Mouse (Mus musculus): ENCODE results near the gene 4930519P11Rik.
A peak's percentile ranks its signal among the peaks of the same experiment; 100 is the strongest.

The 4930519P11Rik gene

DNA sequence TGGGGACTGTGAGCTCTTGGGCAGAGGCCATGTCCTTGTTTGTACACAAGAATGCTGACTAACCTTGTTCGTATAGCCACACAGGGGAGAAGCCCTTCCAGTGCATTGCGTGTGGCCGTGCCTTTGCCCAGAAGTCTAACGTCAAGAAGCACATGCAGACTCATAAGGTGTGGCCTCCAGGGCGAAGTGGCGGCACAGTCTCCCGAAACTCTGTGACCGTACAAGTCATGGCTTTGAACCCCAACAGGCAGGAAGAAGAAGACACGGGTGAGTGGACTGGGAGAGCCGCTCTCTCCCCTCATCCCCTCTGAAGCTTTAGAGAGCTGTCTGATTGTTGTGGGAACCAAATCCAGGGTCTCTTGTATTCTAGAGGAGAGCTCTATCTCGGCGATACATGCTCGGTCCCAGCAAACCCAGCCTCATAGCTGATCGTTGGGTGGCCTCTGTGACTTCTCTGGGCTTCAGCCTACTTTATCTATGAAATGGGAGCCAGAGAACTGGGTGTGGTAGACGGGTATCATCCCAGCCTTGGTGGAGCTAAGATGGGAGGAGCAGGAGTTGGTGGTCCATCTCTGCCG, 19.1 kb upstream of the 4930519P11Rik start:
- DNase-seq (ENCODE audit: extremely low spot score, low spot score) = no peak

DNA sequence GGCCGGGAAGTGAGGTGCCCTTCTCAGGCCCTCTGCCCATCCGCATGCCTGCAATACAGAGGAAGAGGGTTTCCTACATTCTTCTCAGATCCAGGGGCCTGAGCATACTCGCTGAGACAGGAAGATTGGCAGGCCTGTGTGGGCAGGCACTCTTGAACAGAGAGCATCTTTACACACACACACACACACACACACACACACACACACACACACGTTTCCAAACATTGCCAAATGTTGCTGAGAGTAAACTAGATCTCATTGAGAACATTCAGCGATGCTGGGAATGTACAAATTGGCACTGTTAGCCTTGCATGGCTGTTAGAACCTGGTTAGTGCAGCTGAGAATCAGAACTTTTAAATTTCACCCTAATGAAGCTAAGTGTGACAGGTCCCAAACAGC, 17.3 kb upstream of the 4930519P11Rik start:
- no peak for DNase-seq (ENCODE audit: extremely low spot score, low spot score)

DNA sequence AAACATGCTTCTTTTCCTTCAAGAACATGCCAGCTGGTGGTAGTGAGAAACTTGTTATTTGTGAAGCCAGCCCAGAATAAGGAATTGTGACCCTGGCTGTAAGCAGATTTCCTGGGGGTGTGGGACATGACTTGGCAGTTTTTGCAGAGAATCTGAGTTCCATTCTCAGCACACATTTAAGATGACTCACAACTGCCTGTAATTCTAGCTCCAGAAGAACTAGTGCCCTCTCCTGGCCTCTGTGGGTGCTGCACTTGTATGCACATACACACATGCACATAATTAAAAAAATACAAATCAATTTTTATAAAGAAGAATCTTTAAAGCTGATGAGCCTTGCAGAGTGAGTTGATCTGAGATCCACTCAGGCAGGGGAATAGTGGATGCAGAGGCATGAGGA, 10.9 kb upstream of the 4930519P11Rik start:
- DNase-seq (ENCODE audit: extremely low spot score, low spot score) = no peak

DNA sequence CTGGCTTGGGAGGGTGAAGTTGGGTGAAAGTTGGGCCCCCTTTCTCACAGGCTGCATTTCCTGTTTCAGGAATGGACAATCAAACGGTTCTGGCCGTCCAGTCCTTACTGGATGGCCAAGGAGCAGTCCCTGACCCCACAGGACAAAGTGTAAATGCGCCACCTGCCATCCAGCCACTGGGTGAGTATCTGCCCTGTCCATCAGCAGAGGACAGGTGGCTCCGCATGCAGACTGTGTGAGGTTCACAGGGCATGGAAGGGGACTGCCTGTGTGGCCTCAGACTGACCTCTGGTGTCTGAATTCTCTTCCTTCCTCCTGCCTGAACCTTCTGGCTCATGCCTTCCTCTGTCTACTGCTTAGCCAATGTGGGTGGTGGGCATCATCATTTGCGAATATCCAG, 8.4 kb upstream of the 4930519P11Rik start:
- DNase-seq (ENCODE audit: extremely low spot score, low spot score) = no peak

DNA sequence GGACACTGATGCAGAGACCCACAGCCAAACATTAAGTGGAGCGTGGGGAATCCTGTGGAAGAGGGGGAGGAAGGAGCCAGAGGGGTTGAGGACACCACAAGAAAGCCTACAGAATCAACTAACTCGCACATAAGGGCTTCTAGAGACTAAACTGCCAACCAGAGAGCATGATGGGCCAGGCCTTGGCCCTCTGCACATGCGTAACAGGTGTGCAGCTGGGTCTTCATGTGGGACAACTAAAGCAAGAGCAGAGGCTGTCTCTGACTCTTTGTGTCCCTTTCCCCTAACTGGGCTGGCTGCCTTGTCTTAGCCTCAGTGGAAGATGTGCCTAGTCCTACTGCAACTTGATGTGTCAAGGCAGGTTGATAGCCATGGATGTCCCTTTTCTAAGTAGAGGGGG, 3.8 kb upstream of the 4930519P11Rik start:
- DNase-seq (ENCODE audit: extremely low spot score, low spot score) = no peak

DNA sequence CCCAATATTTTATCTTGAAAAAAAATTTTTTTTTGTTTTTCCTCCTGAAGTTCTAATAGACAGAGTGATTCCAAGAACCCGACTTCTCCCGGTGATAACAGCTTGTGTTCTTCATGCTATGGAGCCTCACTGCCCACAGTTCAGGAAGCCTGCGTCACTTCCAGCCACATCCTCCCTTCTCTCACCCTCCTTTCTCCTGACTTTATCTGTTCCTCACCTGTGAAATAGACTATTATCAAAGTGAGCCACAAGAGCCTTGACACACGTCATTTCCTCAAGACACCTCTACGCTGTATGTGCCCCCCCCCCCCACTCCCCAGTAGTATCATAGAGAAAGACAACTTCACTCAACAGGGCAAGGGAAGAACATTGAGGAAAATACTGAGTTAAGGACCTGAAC, 2.4 kb upstream of the 4930519P11Rik start:
- DNase-seq (ENCODE audit: extremely low spot score, low spot score) = no peak

DNA sequence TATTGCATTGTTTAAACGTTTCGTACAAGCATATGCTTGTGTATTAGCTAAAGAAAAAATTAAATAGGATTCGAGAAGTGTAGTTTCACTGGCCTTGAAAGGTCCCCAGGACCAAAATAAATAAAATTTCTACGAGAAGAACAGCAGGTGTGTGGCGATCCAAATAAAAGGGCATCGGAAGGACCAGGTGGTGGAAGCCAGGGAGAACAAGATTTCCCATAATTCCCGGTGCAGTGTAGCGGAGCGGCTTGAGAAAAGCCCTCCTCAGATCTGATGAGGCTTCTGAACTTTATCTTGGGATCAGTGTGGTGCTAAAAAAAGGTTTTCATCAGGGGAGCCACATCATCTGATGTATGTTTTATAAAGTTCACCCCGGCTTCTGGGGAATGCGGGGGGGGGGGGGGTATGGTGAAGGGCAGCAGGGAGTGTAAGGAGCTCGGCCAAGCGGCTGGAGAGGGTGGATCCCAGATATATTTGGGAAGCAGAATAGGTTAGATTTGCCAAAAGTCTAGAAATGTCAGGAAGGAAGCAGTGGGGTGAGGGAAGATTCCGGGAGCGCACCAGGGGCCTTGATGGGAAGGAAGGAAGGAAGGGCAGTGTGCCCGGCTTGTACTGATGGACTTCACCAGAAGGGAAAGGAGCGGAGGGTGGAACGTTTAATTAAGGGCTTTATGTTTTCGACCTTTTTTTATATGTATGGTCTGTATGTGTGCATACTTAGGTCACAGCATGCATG, 1.8 kb upstream of the 4930519P11Rik start:
- DNase-seq (ENCODE audit: extremely low spot score, low spot score) = no peak

DNA sequence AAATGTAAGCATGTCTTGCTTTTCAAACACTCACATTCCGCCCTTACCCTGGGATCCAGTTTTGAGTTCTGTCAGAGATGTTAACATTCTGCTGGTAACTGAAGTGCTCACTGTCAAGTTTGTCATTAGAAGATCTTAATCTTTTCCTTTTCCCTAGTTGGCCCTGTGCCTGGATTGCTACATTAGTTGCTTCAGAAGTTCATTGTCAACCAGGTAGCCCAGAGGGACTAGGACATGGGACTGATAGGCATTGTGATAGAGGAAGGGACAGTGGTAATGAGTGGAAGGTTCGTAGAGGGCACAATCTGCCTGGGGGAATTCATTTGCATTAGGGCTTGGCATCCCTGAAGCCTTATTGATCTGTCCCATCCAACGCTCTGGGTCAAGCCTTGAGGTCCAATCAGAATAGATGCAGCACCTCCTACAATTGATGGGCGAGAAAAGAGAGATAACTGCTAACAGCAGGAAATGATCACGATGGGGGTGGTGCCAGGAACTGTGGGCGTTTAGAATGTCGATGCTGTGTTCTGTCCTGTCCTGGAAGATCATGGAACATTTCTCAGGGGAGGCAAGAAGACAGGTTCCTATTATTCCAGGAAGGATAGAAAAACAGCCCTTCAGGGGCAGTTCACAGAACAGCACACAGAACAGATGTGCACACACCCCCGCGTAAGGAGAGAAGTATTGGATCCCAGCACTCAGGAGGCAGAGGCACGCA, 4.0 kb downstream of the 4930519P11Rik start:
- no peak for DNase-seq (ENCODE audit: extremely low spot score, low spot score)

DNA sequence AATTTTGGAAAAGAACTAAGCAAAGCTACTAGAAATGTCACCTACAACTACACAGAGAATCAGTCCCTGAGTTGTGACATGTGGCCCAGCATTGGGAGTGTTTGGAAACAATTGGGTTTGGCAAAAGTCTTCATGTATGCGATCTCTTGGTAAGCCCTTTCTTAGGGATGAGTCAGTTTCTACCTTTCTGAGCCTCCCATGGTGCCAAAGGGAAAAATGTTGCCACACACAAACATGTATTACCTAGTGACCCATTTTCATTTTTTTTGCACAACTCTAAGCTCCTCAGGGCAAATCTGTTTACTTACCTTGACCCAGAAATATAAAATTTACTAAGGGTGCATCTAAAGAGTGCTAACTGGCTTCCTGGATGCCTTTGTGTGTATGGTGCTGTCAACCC, 6.3 kb downstream of the 4930519P11Rik start:
- DNase-seq (ENCODE audit: extremely low spot score, low spot score) = no peak

DNA sequence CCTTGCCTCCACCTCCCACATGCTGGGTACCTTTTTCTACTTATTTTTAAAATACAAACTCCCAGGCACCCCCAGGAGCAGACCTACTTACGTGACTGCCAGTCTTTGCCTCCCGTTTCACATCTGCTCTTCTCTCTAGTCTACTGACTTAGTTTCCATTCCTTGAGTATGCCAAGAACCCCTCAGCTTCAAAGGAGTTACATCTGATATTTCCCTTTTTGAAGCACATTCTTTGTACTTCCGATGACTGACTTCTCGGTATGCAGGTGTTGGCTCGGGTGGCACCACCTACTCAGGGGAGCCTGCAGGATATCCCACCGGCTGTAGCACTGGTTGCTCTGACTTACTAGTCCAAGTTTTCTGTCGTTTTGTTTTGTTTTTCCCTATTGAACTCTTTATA, 9.1 kb downstream of the 4930519P11Rik start:
- DNase-seq (ENCODE audit: extremely low spot score, low spot score) = no peak

DNA sequence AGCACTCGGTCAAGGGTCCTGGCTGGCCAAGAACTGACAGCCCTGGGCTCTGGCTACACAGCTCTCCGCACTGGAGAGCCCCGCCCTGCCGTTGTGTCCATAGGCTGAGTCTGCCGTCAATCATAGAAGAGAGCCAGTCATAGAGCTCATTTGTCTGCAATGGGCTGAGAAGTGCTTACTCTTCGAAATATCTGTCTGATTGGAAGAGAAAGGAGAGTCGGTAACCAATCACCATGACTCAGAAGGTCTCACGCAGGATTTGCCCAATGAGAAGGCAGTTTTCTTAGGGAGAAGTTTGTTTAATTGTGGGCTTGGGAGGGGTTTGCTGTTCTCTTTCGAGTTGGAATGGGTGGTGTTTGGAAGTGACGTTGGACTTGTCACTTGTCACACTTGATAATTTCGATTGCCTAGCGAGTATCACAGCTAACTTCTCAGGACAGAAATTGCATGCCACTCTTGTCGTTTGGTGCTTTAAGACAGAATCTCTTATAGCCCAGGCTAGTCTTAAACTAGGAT, 9.5 kb downstream of the 4930519P11Rik start, which contains the start of gene Pxmp4:
Gene Pxmp4, minus strand, starts transcription at position 71 of the 516 bp plus-strand sequence.
- peak; percentile 91 for DNase-seq (ENCODE audit: extremely low spot score, low spot score)

DNA sequence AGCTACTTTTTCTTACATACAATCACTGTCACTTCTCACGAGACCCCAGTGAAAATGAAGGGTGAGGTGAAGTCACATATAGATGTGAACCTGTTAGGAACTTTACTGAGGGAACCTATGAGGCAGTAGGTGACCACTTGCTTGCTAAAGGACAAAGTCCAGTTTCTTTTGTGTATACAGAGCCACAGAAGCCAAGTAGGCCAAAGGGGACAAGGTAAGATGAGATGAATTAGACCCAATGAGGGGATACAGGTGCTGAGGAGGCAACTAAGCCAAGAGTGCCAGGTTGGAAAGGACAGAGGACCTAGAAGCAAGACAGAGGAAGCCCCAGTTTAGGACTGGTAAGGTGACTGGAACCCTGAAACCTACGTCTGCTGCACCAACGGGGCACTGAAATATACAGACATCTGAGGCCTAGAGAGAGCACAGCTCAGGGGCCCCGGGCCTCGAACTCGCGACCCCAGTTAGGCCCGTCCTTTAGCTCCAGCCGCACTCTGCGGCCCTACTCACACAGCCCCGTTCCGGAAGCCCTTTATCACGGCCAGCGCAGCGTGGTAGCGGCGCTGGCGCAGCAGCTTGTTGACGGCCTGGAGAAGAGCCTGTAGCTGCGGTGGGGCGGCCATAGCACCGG, 10.1 kb downstream of the 4930519P11Rik start:
- DNase-seq (ENCODE audit: extremely low spot score, low spot score) = no peak

DNA sequence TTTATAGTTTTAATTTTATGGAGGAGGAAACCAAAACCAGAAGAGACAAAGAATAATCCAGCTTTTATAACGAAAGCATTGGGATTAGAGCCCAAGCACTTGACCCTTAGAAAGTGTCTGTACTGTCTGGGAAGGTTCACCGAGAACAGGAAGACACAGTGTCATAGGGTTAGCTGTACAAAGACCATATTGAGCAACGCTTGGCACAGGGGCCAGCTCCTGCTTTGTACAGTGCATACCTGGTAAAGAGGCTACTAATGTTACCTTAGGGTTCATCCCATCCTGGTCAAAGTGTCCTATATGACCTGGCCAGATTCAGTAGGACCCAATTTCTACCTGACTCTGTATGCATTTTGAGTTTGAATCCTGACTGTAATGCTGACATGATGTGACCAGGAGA, 11.9 kb downstream of the 4930519P11Rik start:
- DNase-seq (ENCODE audit: extremely low spot score, low spot score) = no peak

DNA sequence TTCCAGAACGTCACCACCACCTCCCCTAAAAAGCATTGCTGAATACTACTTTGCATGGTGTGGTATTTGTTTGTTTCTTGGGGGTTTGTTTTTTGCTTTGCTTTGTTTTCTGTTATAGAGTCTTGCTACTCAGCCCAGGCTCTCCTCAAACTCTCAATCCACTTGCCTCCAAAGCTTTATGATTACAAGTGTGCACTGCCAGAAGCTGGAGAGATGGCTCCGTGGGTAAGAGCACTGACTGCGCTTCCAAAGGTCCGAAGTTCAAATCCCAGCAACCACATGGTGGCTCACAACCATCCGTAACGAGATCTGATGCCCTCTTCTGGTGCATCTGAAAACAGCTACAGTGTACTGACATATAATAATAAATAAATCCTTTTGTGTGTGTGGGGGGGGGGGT, 12.7 kb downstream of the 4930519P11Rik start:
- DNase-seq (ENCODE audit: extremely low spot score, low spot score) = no peak

DNA sequence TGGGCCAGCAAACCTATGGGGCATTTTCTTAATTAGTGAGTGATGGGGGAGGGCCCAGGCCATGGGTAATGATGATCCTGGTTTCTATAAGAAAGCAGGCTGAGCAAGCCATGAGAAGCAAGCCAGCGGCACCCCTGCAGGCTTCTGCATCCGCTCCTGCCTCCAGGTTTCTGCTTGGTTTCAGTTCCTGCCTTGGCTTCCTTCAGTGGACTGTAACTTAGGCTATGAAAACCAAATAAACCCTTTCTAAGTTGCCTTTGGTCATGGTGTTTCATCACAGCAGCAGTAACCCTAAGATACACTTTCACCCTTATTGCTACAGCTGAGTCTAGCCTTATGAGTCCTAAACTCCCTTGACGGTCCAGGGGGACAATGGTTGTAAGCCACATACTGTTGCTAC, 15.8 kb downstream of the 4930519P11Rik start:
- no peak for DNase-seq (ENCODE audit: extremely low spot score, low spot score)

DNA sequence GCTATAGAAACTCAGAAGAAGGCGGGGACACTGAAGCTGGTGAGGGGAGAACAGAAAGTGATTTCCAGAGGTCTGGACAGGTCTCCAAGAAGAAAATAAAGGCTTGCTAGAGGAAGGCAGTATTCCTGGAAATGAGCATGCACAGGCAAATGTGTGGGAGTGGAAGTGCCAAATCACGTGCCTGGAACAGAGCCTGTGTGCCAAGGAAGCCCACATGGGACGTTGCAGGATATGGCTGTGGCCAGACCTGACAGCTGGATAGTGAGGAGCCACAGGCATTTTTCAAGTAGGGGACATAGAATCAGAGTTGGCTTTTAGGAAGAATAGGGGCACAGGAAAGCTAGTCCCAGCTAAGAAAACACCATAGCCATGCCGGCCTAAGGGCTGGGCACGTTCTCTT, 17.5 kb downstream of the 4930519P11Rik start:
- DNase-seq (ENCODE audit: extremely low spot score, low spot score) = no peak

DNA sequence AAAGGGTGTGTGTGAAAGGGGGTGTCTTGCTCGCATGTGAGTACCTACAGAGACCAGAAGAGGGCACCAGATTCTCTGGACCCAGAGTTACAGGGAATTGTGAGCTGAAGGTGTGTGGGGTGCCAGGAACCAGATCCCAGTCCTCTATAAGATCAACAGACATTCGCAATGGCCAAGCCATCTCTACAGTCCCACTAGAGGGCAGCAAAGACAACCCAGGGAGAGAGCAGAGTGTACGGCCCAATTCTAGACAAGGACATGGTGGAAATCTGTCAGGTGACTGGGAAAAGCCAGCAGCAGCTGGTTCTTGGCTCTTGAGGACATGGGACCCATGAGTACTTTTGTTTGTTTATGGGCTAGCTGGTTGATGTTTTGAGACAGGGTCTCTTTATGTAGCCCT, 20.2 kb downstream of the 4930519P11Rik start:
- no peak for DNase-seq (ENCODE audit: extremely low spot score, low spot score)

DNA sequence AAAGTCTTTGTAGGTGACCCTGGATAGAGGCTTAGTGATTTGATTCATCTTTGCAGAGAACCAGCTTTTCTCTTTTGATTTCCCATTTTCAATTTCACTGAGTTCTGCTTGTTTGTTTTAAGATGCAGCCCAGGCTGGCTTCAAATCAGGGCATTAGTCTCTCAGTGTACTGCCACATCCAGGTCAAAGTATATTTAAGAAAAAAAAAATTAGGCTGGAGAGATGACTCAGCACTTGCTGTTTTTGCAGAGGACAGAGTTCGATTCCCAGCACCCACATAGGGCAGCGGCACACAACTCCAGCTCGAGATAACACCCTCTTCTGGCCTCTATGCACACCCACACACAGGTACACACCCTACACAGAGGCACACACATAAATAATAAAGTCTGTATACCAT, 22.0 kb downstream of the 4930519P11Rik start:
- DNase-seq (ENCODE audit: extremely low spot score, low spot score) = no peak

DNA sequence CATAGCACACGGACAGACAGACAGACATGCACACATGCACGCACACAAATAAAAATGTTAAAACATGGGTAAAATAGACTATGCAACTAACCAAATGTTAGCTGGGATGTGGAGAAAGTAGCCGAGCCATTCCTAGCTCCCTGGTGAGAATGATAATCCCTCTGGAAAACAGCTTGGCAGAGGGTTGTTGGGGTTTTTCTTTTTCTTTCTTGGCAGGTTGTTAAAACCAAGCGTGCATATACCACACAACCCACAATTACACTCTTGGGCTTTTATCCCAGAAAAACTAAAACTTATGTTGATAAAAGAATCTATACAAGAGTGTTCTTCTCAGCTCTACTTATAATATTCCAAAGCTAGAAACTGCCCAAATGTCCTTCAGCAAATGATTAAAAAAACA, 24.2 kb downstream of the 4930519P11Rik start:
- no peak for DNase-seq (ENCODE audit: extremely low spot score, low spot score)

DNA sequence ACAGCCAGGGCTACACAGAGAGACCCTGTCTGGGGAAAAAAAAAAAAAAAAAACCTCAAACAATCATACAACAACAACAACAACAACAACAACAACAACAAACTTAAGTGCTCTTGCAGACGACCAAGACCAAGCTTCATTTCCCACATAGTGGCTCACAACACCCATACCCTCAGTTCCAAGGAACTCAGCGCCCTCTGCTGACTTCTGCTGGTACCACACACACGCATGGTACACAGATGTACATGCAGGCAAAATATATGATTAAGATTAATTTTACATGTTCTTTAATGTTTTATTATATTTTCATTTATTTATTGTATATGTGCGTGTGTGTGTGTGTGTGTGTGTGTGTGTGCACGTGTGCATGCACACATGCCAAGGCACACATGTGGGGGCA, 26.8 kb downstream of the 4930519P11Rik start:
- DNase-seq (ENCODE audit: extremely low spot score, low spot score) = peak; percentile 50

DNA sequence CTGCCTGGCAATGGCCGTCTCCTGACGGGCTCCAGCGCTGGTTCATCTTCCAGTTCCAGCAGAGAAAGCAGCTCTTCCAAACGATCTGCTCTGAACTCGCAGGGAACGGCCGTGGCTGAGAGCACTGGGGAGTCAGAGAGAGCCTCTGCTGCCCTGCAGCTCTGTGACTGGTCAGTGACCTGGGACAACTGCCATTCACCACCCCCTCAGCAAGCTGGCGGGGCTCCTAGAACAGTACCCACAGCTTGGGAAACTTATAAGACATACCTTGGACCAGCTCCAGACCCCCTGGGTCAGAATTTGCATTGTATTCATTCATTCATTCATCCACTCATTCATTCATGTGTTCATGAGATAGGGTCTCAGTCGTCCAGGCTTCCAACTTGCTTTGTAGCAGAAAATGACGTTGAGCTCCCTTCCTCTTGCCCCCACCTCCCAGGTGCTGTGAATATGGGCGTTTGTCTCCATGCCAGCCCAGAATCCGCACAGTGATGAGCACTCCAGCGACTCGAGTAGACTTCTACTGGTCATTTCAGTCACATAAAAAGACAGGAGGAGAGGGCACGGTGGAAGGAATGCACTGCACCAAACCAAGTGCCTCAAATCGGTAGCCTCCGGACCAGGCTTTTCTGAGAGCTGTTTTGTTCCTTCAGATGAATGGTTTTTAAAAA, 28.2 kb downstream of the 4930519P11Rik start:
- DNase-seq (ENCODE audit: extremely low spot score, low spot score) = no peak

Measured in neural tube, embryonic 10.5 days (tissue).